Mouse (Mus musculus) brain, adult 10 weeks (tissue): ENCODE data around the gene Cav3. TPM values are rescaled to one million over a fixed set of nuclear protein-coding genes. Genes with fewer than 3 reads are reported as not detected.

Experiments
- polyA plus RNA-seq: library from polyadenylated mRNA; stranded (reverse); fragments of 350-450 nt; fragmentation: Illumina TruSeq; extraction: RNeasy Lipid Tissue Mini Kit (QIAGEN cat#74804); gene quantifications from one replicate; pipeline ENCODE4 v1.2.3, GENCODE M21; 2015; ENCODE audit warnings: low read depth, low replicate concordance

Gene Cav3
- polyA plus RNA-seq: not detected

DNA sequence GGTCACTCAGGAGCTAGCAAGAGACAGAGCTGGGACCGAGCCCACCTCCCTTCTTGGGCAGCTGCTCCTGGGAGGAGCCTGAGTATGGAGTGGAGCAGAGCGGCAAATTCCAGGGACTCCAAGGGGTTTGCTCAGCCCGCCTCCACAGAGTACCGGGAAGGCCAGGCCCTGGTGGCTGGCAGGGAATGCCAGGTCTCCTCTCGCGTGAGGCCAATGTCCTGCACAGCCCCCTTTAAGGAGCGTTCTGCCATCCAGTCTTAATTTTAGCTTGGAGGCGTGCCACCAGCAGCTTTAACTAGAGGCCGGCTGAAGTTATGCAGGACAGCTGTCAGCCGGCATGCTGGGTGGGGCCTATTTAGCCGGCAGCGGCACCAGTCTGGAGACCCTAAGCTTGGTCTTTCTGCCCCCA lies at the start of gene Cav3:
Gene Cav3 (plus strand): TSS at position 165 of the 409 bp plus-strand sequence.

DNA sequence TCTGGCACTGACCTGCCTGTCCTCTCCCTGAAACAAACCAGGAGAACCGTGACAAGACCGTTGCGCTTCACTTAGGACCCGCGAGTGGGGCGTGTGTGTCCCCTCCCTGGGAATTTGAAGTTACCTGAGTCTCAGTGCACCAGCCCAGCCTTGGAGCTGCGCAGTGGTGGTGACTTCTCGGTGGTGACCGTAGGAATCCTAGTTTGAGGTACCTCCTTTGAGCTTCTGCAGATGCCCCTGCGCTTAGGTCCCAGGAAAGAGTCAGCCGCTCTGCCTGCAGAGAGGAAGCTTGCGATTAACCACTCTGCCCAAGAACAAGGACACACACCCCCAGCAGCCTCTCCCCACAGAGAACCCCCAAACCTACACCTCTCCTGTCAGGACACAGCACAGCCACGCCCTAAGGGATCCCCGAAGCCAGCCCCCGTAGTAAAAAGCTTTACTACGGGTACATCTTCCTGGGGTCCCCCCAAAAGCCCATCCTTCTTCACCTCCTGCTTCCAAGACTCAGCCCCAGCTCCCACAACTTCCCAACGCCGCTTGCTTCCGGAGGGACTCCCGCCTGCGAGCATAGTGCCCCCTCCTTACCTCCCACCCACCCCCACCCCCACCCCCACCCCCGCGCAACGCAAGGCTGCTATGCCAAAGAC lies 30.7 kb downstream of the Cav3 start, which contains the start of gene Oxtr:
Gene Oxtr (minus strand): TSS at position 34 of the 650 bp plus-strand sequence.

Other genes with a start within 250 kb of the Cav3 start
- gene Lmcd1, start 185.7 kb upstream of the Cav3 start, polyA plus RNA-seq: 8.5 TPM
- gene Ssu2, start 71.5 kb upstream of the Cav3 start, polyA plus RNA-seq: 0.73 TPM
- 3.1 TPM for gene Oxtr, start 30.4 kb downstream of the Cav3 start, polyA plus RNA-seq
- gene Rad18, start 237.2 kb downstream of the Cav3 start, polyA plus RNA-seq: 5.3 TPM